Mouse (Mus musculus): Measurements from ENCODE around the gene Il33. TPM values are rescaled to one million over a fixed set of nuclear protein-coding genes. Genes with fewer than 3 reads are reported as not detected.

The Il33 gene
- polyA plus RNA-seq, 3 experiments from 2014 or later = 0.17 TPM; not detected in 2

DNA sequence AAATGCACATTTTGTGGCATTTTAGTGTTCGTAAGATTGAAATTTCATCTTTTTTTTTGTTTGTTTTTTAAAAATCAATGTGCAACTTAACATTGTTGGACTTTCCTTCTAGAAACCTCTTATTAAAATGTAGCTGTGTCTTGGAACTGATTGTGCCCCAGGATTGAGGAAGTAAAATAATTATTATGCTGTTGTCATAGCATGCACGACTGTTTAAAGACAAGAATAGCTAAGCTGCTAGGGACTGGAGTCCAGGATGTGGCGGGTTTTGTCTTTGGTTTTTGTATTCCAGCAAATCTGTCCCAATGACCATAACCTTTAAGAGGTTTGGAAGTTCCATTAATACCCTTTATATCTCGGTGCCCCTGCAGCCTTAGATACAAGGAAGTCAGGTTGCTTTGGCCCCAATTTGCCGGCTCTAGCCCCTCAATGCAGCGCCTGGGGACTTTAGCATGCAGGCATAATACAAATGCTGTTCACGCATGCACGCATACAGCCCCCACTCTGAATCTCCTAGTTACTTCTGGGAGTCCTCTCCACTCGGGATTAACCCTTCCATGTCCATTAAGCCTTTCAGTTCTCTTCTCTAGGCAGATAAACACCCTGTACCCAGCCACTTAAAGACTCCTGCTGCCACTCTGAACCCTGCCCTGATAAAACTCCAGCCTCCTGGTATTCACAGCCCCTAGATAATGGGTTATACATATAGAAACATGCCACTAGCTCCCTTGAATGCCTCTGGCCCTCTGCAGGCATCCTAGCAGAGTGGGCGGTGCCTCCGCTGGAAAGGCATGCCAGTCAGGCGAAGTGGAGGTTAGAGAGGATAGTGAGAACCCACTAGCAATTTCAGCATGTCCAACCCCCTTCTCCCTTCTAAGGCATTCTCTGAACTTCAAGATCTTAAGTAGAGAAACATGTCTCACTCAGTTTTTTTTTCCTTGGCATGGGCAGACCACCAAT is 75.8 kb downstream of the Il33 start:
- no peak for ATAC-seq

DNA sequence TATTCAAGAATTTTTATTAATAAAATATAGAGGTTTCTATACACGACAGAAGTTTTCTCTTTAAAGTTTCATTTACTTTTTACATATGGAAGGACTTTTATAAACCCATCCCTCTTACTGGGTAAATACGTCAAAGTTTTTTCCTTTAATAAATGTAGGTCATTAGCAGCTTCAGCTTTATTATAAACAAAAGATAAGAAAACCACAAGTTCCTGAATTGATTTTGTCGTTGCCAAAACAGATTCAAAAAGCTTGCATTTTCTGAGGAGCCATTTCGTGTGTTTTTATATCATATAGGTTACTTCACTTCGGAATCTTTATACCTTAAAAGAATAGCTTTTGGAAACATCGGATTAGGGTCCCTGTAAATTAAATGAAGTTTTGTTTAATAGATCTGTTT is 76.6 kb downstream of the Il33 start:
- ATAC-seq = no peak

DNA sequence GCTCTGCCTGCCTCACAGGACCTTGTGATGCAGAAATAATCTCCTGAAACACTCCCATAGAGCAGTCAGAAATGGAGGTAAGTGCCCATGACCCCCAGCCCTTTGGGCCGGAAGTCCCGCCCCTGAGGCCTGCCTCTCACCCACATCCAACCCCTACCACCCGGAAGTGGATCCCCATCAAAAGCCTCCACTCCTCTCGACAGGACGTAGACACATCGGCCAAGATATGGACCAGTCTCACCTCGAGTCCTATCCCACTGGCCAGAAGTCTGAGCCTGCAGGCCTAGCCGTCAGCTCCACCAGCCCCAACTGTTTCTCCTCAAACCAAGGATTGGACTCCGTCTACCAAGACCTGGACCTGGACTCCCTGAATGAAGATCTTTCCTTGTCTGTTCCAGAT is 78.7 kb downstream of the Il33 start, which contains the start of gene Trpd52l3:
Gene Trpd52l3 (plus strand): TSS at position 170 of the 400 bp plus-strand sequence.
- no peak for ATAC-seq

DNA sequence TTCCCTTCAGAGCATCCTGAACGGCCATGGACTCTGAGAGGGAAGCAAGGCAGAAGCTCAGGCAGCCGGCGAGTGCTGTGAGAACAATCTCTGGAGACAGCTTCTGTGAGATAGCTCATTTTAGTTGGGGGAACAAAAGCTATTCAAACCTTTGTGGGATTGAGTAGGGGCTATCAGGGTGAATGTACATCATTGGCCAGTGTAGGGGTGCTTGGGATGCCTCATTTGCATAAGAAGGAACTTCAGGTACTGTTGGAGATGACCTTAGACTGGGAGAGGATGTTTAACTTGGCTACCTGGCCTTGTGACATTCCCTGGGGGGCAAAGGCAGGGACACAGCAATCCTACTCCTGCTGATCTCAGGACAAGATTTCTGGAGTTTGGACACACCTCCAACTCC is 81.5 kb downstream of the Il33 start:
- no peak for ATAC-seq

Other genes starting within 250 kb of the Il33 start
- gene Mlana, start 227.3 kb upstream of the Il33 start, polyA plus RNA-seq (2017; shearing (Covaris generic)) = not detected
- gene 9930021J03Rik, start 119.1 kb upstream of the Il33 start, polyA plus RNA-seq (2017; shearing (Covaris generic)) = 1 to 10 TPM; 5.3 to 7.9 (median 7.4) TPM
- 1 to 10 TPM; 7.4 to 9.1 (median 8.0) TPM for gene Ranbp6, start 112.1 kb upstream of the Il33 start, polyA plus RNA-seq (2017; shearing (Covaris generic))
- not detected for gene Trpd52l3, start 78.7 kb downstream of the Il33 start, polyA plus RNA-seq (2017; shearing (Covaris generic))
- gene Uhrf2, start 105.4 kb downstream of the Il33 start, polyA plus RNA-seq (2017; shearing (Covaris generic)) = 10 to 100 TPM; 34.5 to 56.0 (median 40.4) TPM

Data from inflammation-experienced regulatory T-cells, adult 6 months (primary cell).